Mouse (Mus musculus) mature B cell (primary cell): ENCODE results near the gene Btbd16.

ENCODE experiments used
- in situ Hi-C: fragments of 300-500 bp; cut with MboI; formaldehyde crosslinking; loops from 2 replicates; pipeline ENCODE4 v1.14.3; 2019

Btbd16 gene

DNA sequence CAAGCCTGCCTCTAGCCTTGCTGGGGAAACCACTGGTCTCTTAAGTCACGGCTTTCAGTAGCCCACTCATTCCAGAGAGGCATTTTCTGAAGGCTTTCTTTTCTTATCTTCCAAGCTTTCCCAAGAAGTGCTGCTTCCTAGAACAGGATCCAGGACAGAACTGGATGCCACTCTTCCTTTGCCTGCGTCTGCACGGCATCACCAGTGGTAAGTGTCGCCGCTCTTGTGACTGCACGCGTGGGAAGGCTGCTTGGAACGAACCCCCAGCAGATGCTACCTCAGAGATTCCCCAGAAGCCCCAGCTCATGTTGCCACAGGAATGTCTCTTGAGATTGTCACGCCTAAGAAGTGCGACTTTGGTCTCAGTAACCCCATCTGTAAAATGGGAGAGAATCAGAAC lies 41.7 kb downstream of the Btbd16 start:
- in situ Hi-C loops: no loop called here

DNA sequence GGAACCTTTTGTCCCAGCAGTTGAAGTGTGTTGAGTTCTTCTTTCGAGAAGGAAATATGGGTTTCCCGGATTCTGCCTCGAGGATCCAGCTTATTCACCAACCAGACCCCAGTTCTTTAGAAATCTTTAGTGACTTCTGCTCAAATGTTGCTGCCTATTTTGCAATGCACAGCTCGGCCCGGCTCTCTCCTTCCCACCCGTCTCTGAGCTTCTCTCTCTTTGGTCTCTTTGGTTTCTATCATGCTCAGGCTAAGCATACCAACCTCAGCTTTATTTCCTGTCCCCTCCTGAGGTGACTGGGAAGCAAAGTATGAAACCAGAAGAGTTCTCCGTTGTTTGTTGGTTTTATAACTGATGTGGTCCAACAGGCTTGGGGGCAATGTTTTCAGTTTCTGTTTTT lies 42.4 kb downstream of the Btbd16 start:
- in situ Hi-C loops: no loop called here

DNA sequence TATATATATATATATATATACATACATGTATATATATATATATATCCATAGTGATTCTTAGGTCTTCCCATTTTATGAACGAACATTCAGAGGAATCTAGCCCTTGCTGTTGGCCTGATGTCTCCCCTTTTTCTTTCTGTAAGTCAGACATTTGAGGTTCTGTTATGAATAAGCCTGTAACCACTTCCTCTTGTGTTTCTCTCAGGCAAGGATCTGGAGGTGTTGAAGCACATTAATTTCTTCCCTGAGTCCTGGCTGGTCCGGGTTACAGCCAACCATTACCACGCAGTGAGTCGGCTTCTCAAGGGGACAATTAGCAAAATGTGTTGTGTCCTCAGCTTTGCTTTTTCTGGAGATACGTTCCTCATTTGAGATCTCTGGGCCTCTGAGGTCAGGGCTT lies 44.9 kb downstream of the Btbd16 start:
- in situ Hi-C loops: no loop called here

DNA sequence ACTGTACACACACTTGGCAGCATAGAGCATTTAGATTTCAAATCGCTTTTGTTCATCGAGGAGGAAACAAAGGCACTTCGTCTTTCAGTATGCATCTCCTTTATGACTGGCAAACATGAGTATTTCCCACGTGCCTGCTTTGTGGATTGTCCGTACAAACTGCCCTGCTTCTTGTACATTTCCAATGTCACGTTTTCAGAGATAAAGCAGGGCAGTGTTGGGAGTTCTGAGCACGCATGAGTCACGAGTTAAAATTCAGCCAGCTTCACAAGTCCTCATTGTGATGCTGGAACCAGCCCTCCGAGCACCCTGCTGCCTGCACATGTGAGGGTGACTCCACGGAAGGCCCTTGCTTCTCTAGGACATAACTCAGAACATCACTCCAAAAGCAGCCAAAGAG lies 45.8 kb downstream of the Btbd16 start:
- in situ Hi-C loops: no loop called here

DNA sequence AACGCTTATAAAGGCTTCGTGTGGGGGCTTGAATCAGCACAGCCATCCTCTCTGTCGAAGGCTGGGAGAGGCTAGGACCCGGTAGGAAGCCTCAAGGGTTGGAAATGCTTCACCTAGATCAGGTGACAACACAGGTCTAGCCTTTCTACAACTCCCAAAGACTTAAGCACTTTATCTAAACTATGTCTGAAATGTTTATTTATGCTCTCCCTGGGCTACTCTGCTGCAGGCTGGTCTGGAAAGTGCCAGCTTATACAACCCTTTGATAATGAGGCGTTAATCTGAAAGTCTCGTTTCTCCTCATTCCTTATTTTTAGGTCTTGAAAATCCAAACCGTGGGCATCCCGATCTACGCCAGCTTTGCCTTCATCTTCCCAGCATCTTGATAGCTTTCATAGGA lies 50.1 kb downstream of the Btbd16 start:
- in situ Hi-C loops: no loop called here

DNA sequence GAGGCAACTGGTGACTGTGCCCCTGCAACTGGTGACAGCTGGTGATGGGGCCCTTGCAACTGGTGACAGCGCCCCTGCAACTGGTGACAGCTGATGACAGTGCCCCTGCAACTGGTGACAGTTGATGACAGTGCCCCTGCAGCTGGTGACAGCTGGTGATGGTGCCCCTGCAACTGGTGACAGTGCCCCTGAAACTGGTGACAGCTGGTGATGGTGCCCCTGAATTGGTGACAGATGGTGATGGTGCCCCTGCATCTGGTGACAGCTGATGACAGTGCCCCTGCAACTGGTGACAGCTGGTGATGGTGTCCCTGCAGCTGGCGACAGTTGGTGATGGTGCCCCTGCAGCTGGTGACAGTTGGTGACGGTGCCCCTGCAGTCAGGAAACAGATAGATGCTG lies 52.5 kb downstream of the Btbd16 start:
- in situ Hi-C loops: no loop called here

DNA sequence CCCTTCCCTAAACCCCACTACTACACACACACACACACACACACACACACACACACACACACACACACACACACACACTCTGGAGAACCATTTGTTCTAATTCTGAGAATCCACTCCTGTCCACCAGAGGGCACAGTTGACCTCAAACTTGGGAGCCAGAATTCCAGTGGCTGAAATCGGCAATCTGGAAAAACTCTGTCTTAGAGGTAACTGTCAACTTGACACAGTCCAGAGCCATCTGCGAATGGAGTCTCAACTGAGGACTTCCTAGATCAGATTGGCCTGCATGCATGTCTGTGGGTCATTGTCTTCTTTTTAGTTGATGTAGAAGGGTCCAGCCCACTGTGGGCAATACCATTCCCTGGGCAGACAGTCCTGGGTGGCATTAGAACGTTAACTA lies 53.6 kb downstream of the Btbd16 start:
- in situ Hi-C loops: no loop called here

DNA sequence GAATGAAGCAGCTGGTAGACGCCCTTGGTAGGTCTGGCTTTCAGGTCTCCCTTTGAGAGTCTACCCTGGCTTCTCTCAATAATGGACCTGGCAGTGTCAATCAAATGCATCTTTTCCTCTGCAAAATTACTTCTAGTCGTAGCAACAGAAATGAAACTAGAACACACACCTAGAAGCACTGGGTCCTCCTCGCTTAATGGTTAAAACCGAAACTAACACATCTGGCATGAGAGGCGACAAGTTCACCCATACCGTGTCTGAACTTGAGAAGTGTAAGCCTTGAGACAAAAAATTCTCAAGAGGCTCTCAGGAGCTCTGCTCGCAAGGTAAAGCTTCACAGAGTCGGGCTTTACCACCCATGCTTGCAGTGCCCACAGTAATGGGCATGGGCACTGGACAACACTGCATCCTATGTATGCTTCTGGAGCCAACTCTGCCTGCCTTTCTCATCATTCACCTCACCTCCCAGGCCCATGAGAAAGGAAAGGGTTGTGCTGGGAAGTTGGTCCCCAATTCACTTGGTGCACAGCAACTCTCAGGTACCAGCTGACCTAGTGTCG lies 54.1 kb downstream of the Btbd16 start:
- in situ Hi-C loops: no loop called here

DNA sequence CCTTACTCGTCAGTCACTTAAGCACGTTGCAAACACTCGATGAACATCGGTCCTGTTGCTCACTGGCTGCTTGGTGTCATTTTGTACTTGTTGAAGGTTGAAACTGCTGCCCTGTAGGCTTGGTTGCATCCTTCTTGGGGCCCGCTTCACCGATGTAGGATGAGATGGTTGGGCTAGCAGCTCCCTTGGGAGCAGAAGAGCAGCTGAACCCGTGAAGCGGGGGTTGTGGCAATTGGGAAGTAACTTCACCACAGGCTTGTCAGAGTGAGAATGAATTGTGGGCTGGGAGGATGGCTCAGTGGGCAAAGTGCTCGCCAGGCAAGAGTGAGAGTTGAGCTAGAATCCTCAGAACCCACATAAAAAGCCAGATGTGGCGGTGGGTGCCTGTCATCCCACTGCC lies 54.6 kb downstream of the Btbd16 start:
- in situ Hi-C loops: no loop called here

DNA sequence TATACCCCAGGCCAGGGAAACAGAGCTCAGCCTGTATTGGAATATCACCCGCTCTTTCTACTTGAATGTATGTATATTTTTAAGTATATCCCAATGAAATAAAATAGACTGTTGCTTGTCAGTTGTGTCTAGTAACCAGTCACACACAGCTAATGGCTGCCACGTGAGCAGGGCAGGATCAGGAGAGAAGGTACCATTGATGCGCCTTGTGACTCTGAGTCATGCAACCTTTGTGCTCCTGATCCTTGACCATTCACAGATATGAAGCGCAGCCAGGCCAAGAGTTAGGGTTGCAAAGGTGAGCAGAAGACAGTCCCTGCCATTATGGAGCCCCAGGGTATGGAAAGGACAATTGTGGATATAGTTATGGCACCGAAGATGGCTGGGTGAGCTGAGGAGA lies 57.7 kb downstream of the Btbd16 start:
- in situ Hi-C loops: no loop called here

DNA sequence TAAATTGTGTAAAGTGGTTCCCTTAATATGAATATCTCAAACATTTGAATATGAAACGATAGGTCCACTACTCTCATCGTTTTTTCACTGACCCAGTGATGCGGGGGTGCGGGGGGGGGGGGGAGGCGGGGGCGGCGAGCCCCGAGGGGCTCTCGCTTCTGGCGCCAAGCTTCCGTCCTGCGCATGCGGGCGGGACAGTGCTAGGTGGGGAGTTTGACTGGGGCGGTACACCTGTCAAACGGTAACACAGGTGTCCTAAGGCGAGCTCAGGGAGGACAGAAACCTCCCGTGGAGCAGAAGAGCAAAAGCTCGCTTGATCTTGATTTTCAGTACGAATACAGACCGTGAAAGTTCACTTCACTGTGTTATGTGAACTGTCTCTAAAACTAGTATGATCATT lies 60.4 kb downstream of the Btbd16 start:
- in situ Hi-C loops: no loop called here

DNA sequence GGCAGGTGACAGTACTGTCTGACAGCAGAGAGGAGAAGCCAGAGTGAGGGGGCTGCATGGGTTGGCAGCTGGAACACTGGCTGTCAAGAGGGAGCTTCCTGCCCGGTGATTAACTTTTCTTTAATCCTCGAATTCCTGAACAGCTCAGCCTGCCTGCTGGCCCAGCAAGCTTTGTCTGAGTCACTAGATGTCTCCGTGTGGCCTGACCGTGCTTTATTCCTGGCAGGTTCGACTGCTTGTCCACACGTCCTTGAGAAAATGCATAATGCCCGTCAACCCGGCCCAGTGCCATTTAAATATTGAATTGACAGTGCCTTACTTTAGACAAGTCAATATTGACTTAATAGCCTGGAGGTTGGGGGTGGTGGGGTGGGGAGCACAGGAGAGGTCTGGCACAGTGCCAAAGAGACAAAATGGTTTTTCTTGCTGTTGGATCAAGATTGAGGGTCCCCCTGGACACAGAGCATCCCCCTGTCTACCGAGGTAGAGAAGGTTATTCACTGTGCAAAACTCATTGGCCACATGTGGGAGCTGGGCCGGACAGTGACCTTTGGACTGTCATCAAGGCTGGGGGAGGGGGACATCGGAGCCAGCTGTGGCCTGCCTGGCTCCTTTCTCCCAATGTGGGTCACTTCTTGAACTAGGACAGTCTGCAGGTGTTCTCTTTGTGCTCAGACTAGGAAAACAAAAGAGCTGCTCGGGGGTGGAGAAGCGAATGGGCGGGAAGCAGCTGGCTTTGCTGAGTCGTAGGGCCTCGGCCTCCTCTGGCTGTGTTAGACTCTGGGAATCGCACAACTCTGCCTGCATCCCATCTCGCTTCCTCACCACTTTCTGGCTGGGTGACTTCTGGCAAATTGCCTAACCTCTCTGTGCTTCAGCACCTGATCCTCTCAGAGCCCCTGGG lies 61.3 kb downstream of the Btbd16 start:
- in situ Hi-C loops: no loop called here

DNA sequence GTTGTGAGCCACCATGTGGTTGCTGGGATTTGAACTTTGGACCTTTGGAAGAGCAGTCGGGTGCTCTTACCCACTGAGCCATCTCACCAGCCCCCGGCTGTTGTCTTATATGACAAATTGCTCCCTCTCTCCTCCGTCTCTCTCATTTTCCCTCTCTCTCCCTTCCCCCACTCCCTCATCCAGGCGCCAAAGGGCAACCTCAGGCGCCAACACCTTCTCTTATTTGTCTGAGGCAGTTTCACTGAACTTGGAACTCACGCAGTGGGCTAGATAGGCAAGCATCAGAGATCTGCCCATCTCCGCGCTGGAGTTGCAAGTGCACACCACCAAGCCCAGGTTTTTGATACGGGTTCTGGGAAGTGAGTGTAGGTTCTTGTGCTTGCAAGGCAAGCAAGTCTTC lies 62.2 kb downstream of the Btbd16 start:
- in situ Hi-C loops: no loop called here

DNA sequence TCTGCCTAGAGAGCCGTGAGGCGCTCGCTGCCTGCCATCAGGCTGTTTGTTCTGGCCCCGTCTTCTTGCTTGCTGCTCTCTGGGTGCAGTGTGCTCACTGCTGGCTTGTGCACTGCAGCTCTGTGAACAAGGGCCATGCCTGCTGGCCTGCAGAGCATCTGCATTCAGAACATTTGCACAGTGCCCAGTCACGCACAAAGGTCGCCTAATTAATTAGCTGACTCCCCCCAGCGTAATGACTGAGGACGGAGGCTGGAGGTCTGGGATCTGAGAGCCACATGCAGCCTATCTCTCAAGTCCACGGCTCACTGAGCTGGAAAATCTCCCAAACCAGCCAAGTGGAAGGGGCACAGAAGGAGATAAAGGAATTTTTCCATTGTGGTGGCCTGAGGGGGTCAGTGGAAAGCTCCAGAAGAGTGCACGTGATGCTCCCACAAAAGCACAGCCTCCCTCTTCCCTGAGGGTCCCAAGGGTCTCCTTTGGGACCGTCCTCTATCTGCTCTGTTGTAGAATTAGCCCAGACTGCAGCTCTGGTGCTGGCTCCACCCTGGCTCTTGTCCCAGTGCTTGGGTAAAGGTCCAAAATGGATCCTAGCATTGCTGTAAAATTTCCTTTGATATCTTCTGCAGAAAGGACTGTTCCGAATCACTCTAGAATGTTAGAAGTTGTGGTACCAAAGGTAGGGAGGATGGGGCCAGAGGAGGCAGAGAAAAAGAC lies 64.2 kb downstream of the Btbd16 start:
- in situ Hi-C loops: no loop called here

DNA sequence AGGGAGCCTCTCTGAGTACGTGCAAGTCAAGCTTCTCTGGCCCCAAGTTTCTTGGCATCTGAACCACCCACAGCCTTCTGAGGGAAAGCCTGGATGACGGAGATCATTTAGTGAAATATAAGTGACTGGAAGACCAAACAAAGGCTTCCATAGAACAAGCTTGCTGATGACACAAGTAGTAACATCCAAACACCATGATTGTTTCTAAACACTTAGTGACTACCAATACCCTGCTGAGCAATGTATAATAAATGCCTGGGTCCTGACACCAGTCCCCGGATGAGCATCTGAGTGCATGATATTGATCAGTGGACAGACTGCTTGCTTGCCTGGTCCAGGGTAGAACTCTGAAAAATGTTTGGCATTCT lies 64.8 kb downstream of the Btbd16 start:
- in situ Hi-C loops: no loop called here

DNA sequence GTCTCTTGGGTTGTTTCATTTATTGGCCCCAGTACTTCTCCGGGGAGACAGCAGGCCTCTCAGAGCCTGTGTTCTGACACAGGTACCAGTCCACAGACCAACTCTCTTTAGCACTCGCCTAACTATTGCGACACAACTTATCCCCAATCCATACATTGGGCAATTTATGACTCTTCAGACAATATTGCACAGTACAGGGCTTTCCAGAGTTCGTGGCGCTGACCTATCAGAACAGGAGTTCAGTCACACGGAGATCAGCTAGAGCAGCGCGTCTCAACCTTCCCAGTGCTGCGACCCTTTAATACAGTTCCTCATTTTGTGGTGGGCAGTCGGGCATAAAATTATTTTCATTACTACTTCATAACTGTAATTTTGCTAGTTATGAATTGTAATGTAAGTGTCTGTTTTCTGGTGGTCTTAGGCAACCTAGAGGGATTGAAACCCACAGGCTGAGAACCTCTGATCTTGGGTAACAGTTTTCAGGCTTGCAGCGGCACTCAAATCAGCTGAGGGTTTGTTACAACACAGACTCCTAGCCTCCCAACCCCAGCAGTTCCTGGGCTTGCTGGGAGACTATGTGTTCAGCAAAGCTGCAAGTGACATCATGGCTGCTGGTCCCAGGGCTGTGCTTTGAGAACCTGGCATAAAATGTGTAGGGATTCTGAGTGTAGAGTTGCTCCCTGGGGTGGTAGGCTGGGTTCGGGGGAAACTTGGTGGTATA lies 65.7 kb downstream of the Btbd16 start:
- in situ Hi-C loops: no loop called here

DNA sequence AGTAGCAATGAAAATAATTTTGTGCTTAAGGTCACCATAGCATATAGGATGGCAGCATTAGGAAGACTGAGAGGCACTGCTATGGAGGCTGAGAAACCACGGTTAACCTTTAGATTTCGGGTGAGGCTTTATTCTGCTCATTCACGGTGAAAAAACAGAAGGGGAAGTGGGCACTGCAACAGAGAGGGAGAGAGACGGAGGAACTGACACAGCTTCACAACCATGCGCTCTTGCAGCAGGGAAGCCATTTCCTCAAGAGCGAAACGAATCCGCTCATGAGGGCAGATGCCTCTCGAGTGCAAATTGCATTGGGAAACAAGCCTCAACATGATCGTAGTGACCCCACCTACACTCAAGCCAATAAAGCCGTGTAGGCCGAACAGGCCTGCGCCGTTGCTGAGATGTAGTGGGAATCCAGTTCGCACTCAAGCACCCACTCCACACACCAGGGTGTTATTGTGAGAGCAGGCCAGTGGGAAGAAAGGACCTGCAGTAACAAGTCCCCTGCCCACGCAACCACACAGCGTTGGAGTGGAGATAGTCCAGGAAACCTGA lies 73.4 kb downstream of the Btbd16 start:
- in situ Hi-C loops: no loop called here

DNA sequence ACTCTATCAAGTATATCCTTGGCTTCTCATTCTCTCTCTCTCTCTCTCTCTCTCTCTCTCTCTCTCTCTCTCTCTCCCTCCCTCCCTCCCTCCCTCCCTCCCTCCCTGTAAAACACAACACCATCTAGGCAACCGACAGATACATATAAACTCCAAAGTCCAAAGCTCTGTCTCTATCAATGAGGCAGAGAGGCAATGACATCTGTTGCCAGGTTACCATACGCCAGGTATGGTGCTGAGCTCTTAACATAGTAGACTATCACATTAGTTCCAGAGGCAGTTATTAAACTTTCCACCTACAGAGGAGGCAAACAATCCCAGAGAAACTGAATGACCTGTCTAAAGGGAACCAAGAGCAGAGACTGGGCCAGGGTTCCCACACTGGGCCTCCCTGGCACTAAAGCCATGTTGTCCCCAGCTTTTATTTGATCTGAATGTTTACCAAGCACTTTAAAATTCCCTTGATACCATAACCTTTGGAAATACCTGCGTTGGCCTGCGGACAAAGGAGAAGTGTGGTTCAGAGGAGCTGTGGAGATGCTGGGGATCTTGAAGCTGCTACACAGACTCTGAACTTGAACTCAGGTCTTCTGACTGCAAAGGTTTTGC lies 80.9 kb downstream of the Btbd16 start:
- in situ Hi-C loops: no loop called here

DNA sequence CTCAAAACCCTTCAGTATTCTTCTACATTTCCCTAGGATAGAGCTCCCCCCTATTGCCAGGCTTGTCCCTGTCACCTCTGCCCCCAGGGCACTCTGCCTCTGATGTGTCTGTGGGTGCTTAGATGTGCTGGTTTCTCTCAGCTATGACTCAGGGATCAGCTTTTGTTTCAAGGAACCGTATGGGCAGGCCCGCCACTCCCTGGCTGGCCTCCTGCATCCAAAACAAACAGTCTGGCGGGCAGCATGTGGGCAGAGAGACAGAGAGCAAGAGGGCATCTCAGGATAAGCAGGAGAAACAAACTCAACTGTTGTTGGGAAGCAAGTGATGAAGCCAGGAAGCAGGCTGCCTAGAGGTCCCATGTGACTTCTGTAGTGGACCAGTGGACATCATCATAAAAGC lies 81.8 kb downstream of the Btbd16 start:
- in situ Hi-C loops: no loop called here

DNA sequence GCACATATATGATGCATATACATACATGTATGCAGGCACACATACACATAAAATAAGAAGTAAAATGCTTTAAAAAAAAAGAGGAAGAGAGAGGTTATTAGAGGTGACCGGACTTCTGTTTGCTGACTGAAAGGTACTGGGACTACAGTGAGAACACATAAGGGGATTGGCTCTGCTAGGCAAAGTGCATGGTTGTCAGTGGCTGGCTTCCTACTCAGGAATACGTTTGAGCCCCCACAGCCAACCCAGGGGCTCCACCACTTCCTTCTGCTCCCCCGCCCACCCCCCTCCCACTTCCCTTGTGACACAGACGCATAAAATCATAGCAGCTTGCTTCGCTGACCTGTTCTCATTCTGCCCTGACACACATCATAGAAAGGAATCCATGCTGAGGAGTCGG lies 84.1 kb downstream of the Btbd16 start:
- in situ Hi-C loops: no loop called here

DNA sequence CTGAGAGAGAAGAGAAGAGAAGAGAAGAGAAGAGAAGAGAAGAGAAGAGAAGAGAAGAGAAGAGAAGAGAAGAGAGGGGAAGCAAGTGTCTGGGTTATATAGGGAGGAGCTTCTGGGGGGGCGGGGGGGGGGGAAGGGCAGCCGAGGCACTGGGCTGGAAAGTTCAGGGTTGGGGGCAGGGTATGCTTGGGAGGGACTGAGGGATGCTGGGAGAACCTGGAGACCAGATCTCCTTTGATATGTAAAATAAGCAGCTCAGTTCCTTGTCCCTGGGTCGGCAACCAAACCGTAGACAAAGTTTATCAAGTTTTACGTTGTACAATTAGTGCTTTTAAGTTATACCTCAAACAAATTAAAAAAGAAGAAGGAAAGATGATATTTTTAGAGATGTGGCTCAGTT lies 86.1 kb downstream of the Btbd16 start:
- in situ Hi-C loops: no loop called here

DNA sequence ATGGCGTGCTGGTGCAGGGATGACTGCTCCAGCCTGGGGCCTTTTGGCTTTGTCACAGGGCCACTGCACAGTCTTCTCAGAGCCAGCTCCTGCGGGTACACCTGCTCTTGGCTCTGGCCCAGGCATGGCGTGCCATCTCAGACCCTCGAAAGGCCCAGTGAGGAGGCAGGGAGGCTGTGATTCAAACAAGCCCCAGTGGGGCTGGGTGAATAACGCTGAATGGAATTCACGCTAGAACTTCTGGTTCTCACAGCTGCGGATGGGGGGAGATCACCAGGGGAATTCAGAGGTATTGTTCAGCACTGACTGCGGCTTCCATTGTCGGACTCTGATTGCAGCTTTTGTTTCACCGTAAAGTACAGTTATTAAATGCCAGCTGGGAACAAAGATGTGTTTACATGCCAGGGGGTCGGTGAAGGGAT lies 86.9 kb downstream of the Btbd16 start:
- in situ Hi-C loops: no loop called here
